Mouse (Mus musculus): Measurements from ENCODE around the gene 0610040J01Rik. TPM values are rescaled to one million over a fixed set of nuclear protein-coding genes. Genes with fewer than 3 reads are reported as not detected.

The 0610040J01Rik gene
- polyA plus RNA-seq, 1 experiment, result 0.06 TPM

DNA sequence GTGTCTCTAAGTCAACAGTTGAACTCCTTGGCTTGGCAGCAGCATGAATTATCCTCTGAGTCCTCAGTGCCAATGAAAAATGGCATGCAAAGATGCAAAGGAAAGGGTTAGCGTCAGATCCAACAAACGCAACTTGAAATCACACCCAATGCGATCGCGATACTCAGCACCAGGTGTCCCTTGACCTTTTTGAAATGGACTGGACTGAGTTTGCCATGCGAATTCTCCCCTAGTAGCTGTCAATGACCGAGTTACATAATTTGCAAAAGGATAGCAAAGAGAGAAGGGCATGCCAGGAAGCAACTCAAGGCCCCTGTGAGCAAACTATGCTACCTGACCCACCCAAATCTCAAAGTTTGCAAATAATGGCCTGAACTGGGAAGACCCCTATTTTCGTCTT is 34.9 kb downstream of the 0610040J01Rik start:
- H3K27me3 ChIP-seq (ENCODE audit: control insufficient read depth, insufficient read depth, low read length), result no peaks in the 10 kb centered on the region
- H3K27ac ChIP-seq (ENCODE audit: control insufficient read depth, insufficient read depth, low read depth, low read length), result no peak overlapping the region
- no peaks in the 10 kb centered on the region for H3K36me3 ChIP-seq (ENCODE audit: control insufficient read depth, insufficient read depth, low read length)
- no peak overlapping the region for H3K4me3 ChIP-seq (ENCODE audit: control insufficient read depth, low read depth, low read length)
- no peaks in the 10 kb centered on the region for H3K4me1 ChIP-seq (ENCODE audit: control insufficient read depth, insufficient read depth, low read length)
- no peak for TF ChIP-seq CTCF (IDR thresholded peaks at IDR 0.05; ENCODE audit: control insufficient read depth, insufficient read depth, insufficient replicate concordance, low read depth, low read length)
- no peak for TF ChIP-seq POLR2A (IDR thresholded peaks at IDR 0.05; ENCODE audit: control insufficient read depth, low read depth, low read length)

DNA sequence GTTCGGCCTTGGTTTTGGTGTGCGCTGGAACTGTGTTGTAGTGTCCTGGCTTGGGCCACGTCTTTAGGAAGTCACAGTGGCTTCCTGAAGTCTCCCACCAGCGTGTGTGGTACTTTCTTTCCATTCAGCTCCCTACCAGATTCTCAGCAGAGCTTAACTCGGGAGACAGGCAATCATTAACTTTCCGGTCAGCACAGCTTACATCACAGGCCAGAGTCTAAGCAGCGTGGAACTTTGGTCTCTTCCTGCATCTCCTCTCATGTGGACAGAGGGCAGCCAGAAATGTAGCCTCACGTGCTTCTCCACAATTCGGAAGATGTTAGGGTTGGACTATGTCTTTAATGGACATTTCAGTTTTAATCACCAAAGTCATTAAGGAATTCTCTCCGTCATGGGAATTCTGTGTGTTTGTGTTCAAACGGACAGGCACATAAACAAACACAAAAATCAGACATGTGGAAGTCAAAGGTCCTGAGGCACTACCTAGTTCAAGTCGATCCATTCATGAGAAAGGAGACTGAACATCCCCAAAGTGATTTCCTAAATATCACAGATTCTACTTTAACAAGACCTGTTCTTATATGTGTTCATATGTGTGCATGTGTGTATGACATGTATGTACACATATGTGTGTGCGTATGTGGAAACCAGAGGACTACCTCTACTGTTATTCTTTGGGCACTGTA is 35.5 kb downstream of the 0610040J01Rik start:
- no peaks in the 10 kb centered on the region for H3K27me3 ChIP-seq (ENCODE audit: control insufficient read depth, insufficient read depth, low read length)
- TF ChIP-seq POLR2A (IDR thresholded peaks at IDR 0.05; ENCODE audit: control insufficient read depth, low read depth, low read length), result no peak
- no peak for TF ChIP-seq CTCF (IDR thresholded peaks at IDR 0.05; ENCODE audit: control insufficient read depth, insufficient read depth, insufficient replicate concordance, low read depth, low read length)

DNA sequence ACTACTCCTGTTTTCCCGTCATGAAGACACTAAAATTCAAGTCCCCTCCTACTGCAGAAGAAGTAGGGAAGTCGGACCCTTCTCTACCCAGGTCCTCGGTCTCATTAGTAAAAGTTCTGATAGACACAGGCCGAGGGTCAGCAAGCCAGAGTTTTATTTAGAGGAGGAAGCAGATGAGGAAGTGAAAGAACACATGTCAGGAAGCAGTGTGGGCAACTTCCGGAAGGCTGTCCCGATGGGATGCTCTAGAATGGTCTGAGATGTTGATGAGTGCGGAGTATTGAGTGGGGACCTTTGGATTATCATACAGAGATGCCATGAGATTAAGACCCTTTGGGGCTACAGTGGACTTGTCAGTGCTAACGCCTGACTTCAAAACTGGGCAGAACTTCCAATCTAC is 46.7 kb downstream of the 0610040J01Rik start:
- no peak overlapping the region for H3K4me3 ChIP-seq (ENCODE audit: control insufficient read depth, low read depth, low read length)
- no peaks in the 10 kb centered on the region for H3K36me3 ChIP-seq (ENCODE audit: control insufficient read depth, insufficient read depth, low read length)
- no peak overlapping the region for H3K27ac ChIP-seq (ENCODE audit: control insufficient read depth, insufficient read depth, low read depth, low read length)
- TF ChIP-seq POLR2A (IDR thresholded peaks at IDR 0.05; ENCODE audit: control insufficient read depth, low read depth, low read length) (no peak), CTCF (IDR thresholded peaks at IDR 0.05; ENCODE audit: control insufficient read depth, insufficient read depth, insufficient replicate concordance, low read depth, low read length) (no peak)
- H3K27me3 ChIP-seq (ENCODE audit: control insufficient read depth, insufficient read depth, low read length), result no peaks in the 10 kb centered on the region
- peaks cover 5% of the 10 kb centered on the region for H3K4me1 ChIP-seq (ENCODE audit: control insufficient read depth, insufficient read depth, low read length)

More for the DNA sequence above, 35.5 kb downstream of the 0610040J01Rik start:
- Histone ChIP-seq H3K4me3 (ENCODE audit: control insufficient read depth, low read depth, low read length) (no peak overlapping the region), H3K27ac (ENCODE audit: control insufficient read depth, insufficient read depth, low read depth, low read length) (no peak overlapping the region), H3K4me1 (ENCODE audit: control insufficient read depth, insufficient read depth, low read length) (no peaks in the 10 kb centered on the region), H3K36me3 (ENCODE audit: control insufficient read depth, insufficient read depth, low read length) (no peaks in the 10 kb centered on the region)

DNA sequence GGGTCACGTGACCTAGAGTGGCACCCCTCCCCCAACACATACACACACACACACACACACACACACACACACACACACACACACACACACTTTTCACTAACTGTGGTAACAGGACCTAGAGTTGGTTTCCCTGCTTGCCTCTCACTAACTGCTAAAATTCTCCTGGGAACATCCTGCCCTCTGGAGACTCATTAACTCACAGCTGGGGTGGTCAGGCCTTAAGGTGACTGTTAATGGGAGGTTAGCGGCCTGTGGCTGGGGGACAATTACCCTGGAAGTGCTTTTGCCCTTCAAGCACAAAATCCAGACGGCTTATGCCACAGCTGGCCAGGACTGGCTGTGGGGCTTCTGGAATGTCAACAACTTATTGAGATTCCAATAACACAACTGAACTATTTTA is 55.3 kb downstream of the 0610040J01Rik start:
- H3K4me1 ChIP-seq (ENCODE audit: control insufficient read depth, insufficient read depth, low read length), result no peaks in the 10 kb centered on the region; the same call in none of the 2 replicates
- H3K27ac ChIP-seq (ENCODE audit: control insufficient read depth, insufficient read depth, low read depth, low read length), result no peak overlapping the region
- H3K27me3 ChIP-seq (ENCODE audit: control insufficient read depth, insufficient read depth, low read length), result no peaks in the 10 kb centered on the region
- no peak for TF ChIP-seq CTCF (IDR thresholded peaks at IDR 0.05; ENCODE audit: control insufficient read depth, insufficient read depth, insufficient replicate concordance, low read depth, low read length)
- TF ChIP-seq POLR2A (IDR thresholded peaks at IDR 0.05; ENCODE audit: control insufficient read depth, low read depth, low read length), result no peak
- H3K4me3 ChIP-seq (ENCODE audit: control insufficient read depth, low read depth, low read length), result no peak overlapping the region
- no peaks in the 10 kb centered on the region for H3K36me3 ChIP-seq (ENCODE audit: control insufficient read depth, insufficient read depth, low read length)

DNA sequence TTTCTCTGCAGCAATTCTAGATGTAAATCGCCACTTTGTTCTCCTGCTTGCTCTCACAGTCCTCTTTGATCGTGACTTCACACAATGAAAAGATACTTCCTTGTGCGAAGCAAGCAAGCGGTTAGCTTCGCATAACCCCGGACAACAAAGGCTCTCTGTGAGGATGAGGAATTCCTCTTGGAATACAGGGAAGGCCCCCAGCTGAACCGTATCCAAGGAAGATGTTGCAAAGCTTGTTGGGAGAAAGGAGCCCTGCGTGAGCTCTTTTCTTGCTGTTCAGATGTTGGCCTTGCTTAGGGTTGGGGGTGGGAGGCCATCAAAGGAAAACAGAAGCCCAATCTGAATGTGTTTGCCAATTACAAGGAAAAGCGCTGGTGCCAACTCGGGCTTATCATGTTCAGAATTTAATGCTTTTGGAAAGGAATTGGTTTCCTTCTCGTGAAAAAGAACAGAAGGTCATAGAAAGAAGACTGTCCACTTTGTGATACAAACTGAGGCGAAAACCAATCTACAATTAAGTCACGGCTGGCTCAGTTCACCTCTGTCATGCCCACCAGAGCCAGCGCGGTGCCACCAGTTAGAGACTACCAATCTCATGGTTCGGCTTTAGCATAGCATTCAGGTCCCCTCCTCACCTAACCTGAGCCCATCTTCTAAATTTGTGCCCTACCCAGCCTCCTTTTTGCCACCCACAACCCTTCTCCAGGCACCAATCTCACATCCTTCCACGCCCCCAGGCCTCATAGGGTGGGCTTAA is 60.2 kb downstream of the 0610040J01Rik start:
- Histone ChIP-seq H3K27me3 (ENCODE audit: control insufficient read depth, insufficient read depth, low read length) (no peaks in the 10 kb centered on the region), H3K4me3 (ENCODE audit: control insufficient read depth, low read depth, low read length) (peak overlapping the region; percentile 6; the same call in 1 of the 2 replicates), H3K4me1 (ENCODE audit: control insufficient read depth, insufficient read depth, low read length) (peaks cover 3% of the 10 kb centered on the region), H3K36me3 (ENCODE audit: control insufficient read depth, insufficient read depth, low read length) (no peaks in the 10 kb centered on the region), H3K27ac (ENCODE audit: control insufficient read depth, insufficient read depth, low read depth, low read length) (no peak overlapping the region)
- TF ChIP-seq CTCF (IDR thresholded peaks at IDR 0.05; ENCODE audit: control insufficient read depth, insufficient read depth, insufficient replicate concordance, low read depth, low read length), result no peak
- TF ChIP-seq POLR2A (IDR thresholded peaks at IDR 0.05; ENCODE audit: control insufficient read depth, low read depth, low read length), result no peak

DNA sequence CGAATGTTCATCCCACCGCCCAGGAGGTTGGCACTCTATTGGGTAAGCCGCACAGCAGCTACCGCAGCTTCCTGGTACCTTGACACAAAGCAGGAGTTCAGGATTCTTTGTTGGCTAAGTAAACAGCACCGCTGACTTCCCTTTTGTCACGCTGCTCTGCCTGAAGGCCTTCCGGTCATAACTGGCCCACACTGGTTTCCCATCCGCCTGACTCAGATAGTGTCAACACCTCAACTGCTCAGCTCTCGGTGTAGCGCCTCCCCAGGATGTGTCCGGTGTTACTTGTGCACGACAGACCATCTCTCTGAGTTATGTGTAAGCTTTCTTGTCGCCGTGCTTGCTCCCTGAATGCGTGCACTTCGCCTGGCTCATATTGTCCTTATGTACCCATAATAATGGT is 62.7 kb downstream of the 0610040J01Rik start:
- Histone ChIP-seq H3K27ac (ENCODE audit: control insufficient read depth, insufficient read depth, low read depth, low read length) (no peak overlapping the region), H3K4me1 (ENCODE audit: control insufficient read depth, insufficient read depth, low read length) (peaks cover 3% of the 10 kb centered on the region), H3K4me3 (ENCODE audit: control insufficient read depth, low read depth, low read length) (no peak overlapping the region), H3K27me3 (ENCODE audit: control insufficient read depth, insufficient read depth, low read length) (no peaks in the 10 kb centered on the region), H3K36me3 (ENCODE audit: control insufficient read depth, insufficient read depth, low read length) (no peaks in the 10 kb centered on the region)
- TF ChIP-seq POLR2A (IDR thresholded peaks at IDR 0.05; ENCODE audit: control insufficient read depth, low read depth, low read length) (no peak), CTCF (IDR thresholded peaks at IDR 0.05; ENCODE audit: control insufficient read depth, insufficient read depth, insufficient replicate concordance, low read depth, low read length) (no peak)

DNA sequence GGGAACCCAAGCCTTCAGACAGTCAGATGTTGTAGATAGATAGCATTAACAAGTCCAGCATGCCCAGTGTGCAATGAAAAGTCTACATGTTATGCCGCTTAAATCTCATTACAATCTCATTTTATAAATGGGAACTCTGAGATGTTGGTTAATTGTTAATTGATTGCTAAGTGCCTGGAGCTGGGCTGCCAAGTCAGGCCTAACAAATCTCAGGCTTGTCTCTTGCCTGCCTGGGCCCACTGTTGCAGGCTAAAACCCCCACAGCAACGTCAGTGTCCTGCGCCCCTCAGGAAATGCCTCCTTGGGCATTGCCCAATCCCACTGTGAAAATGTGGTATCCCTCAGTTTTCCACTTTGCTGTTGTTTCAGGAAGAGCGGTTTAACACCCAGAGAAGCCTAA is 63.9 kb downstream of the 0610040J01Rik start:
- H3K27ac ChIP-seq (ENCODE audit: control insufficient read depth, insufficient read depth, low read depth, low read length), result no peak overlapping the region
- no peak overlapping the region for H3K4me3 ChIP-seq (ENCODE audit: control insufficient read depth, low read depth, low read length)
- no peaks in the 10 kb centered on the region for H3K36me3 ChIP-seq (ENCODE audit: control insufficient read depth, insufficient read depth, low read length)
- peaks cover 3% of the 10 kb centered on the region for H3K4me1 ChIP-seq (ENCODE audit: control insufficient read depth, insufficient read depth, low read length)
- H3K27me3 ChIP-seq (ENCODE audit: control insufficient read depth, insufficient read depth, low read length), result no peaks in the 10 kb centered on the region
- TF ChIP-seq CTCF (IDR thresholded peaks at IDR 0.05; ENCODE audit: control insufficient read depth, insufficient read depth, insufficient replicate concordance, low read depth, low read length), result no peak
- TF ChIP-seq POLR2A (IDR thresholded peaks at IDR 0.05; ENCODE audit: control insufficient read depth, low read depth, low read length), result no peak
